Mouse (Mus musculus) layer of hippocampus, adult 8-10 months (tissue): ENCODE results near the gene Btbd2. TPM values are rescaled to one million over a fixed set of nuclear protein-coding genes. Genes with fewer than 3 reads are reported as not detected.

Experiments used
- DNase-seq, 2 experiments: peaks; one replicate each; pipeline ENCODE4 v3.0.0; 2022; ENCODE audit warnings: low spot score in 2 of 2
- total RNA-seq, 4 experiments: library from RNA; stranded (reverse); gene quantifications; 2 replicates each; pipeline ENCODE4 v1.2.4; 2022

Gene Btbd2
- total RNA-seq, 4 experiments from 2014 or later = 92.1 to 103 (median 97.9) TPM

DNA sequence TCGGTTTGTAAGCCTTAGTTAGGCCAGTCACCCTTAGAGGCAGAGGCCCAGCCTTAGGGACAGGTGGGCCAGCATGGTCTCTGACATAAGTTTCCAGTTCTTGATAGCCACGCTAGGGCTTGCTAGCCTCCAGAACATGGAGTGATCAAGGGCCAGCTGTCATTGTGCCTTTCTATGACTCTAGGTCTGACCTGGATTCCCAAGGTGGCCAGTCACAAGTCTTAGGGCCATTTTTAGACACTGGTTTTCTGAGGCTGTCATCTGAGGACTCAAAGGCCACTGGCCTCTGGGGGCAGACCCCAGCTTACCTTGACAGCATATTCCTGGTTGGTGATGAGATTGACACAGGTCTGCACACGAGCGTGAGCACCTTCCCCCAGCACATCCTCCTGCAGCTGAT is 14.4 kb upstream of the Btbd2 start:
- DNase-seq = no peak

- DNase-seq = no peak
Observed at GRCm38 (mm10) chr10:80670531-80670930, 13.7 kb upstream of the Btbd2 start.

DNA sequence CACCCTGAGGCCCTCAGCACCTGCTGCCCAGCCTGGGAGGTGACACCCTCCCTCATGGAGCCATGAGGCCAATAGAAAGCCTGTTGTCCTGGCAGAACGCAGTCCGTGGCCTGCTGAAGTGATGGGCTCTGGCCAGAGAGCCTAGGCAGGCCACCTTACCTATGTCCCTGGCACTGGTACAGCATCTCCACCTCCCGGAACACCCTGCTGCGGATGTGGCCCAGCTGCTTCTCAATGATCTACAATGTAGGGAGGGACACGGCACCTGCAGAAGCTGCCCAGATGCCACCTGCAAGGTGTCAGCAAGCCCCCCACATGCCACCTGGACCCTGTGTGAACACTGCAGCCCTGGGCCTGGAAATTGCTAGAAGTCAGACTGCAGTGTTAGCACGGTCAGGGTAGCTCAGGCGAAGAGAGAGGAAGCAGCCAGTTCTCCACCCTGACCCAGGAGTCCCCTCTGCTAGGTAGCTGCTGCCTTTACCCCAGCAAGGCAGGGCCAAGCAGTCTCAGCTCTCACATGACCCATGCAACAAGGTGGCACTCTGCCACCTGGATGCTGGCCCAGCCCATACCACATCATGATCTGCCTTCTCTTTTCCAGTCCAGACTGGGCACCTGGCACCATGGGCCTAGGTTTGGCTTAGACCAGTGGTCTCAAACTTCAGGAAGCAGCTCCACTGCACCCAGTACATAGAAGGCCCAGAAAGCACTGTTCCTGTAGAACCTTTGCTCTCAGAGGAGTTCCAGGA is 13.0 kb upstream of the Btbd2 start:
- no peak for DNase-seq

GRCm38 (mm10) chr10:80669018-80669417 is 12.1 kb upstream of the Btbd2 start:
- DNase-seq = no peak

DNA sequence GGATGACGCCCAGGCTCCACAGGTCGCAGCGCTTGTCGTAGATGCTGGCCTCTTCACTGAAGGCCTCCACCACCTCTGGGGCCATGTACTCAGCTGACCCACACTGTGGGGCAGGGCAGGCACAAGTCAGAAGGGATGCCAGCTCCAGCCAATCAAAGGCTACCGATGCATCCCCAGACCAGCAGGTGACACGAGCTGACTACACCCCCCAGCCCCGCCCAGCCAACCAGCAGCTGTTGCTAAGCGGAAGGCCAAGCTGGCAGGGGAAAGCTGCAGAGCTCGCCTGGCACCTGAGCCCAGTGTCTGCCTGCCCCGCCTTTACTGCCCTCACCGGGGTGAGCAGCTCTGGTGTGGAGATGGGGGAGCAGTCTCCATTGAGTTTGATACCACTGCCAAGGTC is 11.7 kb upstream of the Btbd2 start:
- DNase-seq = no peak

DNA sequence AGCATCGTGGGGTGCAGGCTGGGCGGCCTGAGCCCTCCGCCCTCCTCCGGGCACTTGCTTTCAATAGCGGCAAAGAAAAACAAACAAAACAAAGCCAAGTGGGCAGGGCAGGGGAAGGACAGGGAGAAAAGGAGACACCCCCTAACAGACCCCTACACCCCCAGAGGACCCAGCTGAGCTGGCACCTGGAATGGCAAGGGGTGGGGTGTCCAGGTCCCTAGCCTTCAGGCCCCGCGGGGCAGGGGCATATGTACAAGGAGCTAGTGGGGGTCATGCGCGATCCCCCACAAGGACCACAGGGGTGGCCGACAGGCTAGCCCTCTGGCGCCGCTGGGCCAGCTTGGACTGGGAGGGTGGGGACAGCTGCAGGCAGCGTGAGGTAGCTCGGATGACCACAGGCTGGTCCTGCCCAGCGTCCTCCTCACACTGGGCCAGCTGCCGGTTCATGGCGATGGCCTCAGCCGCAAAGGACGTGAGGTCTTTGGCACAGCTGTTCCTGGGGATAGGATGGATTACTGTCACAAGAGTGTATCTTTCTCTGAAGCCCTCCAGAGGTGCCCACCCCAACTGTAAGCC is 10.1 kb upstream of the Btbd2 start:
- DNase-seq = no peak

DNA sequence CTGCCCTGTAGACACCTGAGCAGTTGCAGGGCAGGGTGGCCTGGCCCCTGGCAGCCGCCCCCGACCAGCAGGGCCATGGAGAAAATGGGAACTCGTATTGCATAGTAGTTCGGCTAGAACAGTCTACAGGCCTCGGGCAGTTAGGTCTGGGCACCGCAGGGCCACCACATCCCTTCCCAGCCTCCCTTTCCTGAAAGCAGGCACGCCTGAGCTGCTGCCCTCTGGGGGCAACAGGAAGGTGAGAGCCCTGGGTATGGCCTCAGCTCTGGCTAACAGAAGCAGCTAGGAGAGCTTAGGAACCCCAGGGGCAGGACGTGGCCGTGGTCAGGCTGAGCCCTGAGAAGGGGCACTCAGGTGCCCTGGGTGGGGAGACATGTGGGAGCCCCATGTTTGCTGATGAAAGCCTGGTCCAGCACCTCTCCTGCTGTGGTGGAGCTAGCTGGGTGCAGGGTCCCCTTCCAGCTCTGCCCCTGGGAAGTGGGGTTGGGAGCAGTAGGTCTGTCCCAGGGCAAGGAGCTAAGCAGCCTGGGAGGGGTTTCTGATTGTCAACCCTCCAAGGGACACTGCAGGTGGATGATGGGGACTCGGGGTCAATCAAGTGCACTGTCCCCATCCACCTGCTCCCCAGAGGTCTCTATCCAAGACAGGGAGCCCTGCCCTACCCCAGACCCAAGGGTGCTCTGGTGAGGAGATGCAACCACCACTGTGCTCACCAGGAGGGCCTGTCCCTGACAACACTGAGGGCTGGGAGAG is 9.3 kb upstream of the Btbd2 start:
- no peak for DNase-seq

GRCm38 (mm10) chr10:80665459-80665858 is 8.6 kb upstream of the Btbd2 start:
- DNase-seq = no peak

DNA sequence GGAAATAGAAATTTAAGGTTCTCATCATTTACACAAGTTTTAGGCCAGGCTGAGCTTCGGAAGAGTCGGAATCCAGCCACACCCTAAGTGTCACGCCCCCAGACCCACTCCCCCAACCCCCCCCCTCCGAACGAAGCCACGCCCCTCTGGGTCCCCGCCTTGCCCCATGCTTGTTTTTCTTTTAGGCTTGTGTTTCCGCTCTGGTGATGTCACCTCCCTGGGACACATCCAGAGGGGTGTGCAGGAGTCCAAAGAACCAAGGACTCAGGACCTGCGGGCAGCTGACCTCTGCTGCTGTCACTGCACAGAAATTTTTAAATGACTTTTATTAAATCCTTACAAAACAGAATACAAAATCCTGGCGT is 8.1 kb upstream of the Btbd2 start:
- no peak for DNase-seq

DNA sequence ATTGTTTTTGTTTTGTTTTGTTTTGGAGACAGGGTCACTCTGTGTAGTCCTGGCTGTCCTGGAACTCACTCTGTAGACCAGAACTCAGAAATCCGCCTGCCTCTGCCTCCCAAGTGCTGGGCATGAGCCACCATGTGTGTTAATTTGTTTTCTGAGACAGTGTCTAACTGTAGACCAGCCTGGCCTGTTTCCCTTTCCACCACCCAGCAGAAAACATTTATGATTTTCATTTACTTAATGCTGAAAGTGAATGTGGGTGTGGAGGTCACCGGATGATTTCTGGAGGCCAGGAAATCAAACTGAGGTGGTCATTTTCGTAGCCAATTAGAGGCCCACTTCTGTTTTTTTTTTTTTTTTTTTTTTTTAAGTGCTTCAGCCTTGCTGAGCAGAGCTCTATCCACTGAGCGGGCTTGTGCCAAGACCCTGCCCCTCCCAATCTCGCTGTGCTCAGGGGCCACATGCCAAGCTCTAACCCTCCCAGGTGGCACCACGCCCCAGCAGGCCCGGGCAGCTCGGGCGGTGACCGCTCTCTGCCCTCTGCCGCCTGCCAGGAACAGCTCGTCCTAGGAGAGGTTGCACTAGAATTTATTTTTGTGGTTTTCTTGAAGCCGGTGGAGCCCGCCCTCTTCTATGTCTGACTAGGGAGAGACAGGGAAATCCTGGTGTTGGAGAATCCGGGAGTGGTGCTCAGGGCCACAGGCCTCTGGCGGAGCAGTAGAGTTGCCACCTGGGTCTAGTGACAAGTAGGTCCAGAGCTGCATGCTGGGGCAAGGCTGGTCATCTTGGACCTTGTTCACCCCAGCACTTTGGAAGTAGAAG is 7.5 kb upstream of the Btbd2 start:
- DNase-seq = no peak

- DNase-seq = no peak
Observed at GRCm38 (mm10) chr10:80663485-80664196, 6.8 kb upstream of the Btbd2 start.

- no peak for DNase-seq
Observed at GRCm38 (mm10) chr10:80661149-80661548, 4.3 kb upstream of the Btbd2 start.

- peak in 1 of 2 experiments; percentile 83 for DNase-seq
Observed at GRCm38 (mm10) chr10:80659213-80659612, 2.3 kb upstream of the Btbd2 start.

- DNase-seq = no peak
Observed at GRCm38 (mm10) chr10:80658841-80659202, 2.0 kb upstream of the Btbd2 start.

GRCm38 (mm10) chr10:80658194-80658840 is 1.4 kb upstream of the Btbd2 start:
- DNase-seq = no peak

DNA sequence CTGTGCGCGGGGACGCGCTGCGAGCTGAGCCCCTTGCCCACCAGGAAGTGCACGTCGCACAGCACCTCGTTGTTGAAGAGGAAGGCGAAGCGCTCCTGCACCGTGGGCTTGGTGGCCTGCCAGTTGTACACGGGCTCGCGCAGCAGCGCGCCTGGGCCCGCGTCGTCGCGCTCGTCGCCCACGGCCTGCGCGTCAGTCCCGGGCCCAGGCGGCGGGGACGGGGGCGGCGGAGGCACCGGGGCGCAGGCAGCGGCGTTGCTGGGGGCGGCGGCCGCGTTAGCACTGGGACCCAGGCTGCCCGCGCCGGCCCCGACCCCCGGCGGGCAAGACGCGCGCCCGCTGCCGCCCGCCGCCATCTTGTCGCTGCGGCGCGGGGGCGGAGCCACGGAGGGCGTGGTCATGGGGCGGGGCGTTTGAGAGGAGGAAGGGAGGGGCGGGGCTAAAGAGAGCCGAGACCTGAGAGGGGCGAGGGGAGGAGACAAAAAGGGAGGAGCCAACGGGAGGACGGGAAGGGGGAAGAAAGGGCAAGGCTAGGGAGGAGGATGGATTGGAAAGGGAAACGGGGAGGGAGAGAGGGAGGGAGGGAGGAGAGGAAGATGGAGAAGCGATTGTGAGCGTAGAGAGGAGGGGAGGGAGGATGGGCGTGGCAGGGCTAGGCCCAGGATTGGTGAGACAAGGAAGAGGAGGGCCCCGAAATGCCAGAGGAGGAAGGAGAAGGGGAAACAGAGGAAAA is 575 bp downstream of the Btbd2 start:
- peak; percentile 91 to 95 for DNase-seq

DNA sequence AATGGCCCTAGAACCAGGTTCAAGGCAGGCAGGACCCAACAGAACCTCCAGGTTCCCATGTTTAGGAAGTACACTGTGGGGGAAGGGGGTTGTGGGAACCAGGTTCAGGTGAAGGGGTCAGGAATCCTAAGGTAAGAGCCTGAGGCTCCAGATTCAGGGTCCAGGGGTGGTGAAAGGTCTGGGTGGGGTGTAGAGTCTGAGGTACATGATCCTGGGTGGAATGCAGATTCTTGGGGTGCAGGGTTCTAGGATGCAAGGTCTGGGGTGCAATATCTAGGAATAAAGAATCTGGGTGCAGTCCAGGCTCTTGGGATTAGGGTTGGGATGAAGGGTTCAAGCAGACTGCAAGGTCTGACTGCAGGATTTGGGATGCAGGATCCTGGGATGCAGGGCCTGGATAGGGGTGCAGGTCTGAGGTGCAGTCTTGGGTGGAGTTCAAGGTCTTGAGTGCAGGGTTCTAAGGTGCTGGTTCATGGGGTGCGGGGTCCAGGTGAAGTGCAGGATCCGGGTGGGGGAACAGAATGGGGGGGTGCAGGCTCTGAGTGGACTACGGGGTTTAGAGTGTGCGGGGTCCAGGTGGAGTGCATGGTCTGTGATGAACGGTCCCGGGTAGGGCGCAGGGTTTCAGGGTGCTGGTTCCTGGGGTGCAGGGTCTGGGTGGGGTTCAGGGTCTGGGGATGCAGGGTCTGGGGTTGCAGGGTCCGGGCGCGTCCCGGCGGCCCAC is 1.3 kb downstream of the Btbd2 start:
- DNase-seq = no peak

GRCm38 (mm10) chr10:80654866-80655265 is 2.0 kb downstream of the Btbd2 start:
- DNase-seq = no peak

DNA sequence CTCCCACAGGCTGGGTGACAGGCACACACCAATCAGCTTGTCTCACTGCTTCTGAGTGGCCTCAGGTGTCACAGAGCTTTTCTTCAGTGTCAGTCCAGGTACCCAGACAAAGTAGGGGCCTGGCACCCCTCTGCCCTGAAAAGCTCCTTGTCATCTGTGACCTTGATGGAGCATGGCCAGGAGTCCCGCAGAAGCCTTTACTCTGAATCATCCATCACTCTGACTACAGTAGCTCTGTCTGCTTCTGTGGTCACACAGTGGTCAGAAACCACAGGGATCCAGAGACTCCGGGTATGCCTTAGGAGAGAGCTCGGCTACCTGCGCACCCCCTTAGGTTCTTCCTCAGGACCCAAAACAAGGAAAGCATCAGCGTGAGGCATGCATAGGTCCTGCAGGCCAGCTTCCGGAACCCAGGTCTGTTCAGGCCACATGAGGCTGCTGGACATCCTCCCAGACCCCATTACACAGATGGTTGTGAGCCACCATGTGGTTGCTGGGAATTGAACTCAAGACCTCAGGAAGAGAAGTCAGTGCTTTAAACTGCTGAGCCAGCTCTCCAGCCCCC is 3.6 kb downstream of the Btbd2 start:
- DNase-seq = no peak
